Mouse (Mus musculus) embryonic fibroblast, embryonic 13.5 days (primary cell): Measurements from ENCODE around the gene Sgip1. TPM values are rescaled to one million over a fixed set of nuclear protein-coding genes. Genes with fewer than 3 reads are reported as not detected.
A peak's percentile ranks its signal among the peaks of the same experiment; 100 is the strongest.

ENCODE experiments used
- H3K27ac ChIP-seq: 2 replicates; pipeline ENCODE4 v1.5.1; 2012; ENCODE audit warnings: low read length, control low read depth, inconsistent platforms; ENCODE audit not compliant: insufficient read depth
- H3K4me1 ChIP-seq: 2 replicates; pipeline ENCODE4 v1.6.1; 2011; ENCODE audit warnings: low read length; ENCODE audit not compliant: control insufficient read depth, insufficient read depth
- H3K4me3 ChIP-seq: 2 replicates; pipeline ENCODE4 v1.5.1; 2011; ENCODE audit warnings: mild to moderate bottlenecking, control low read depth, low read length; ENCODE audit not compliant: insufficient read depth
- CTCF ChIP-seq: IDR thresholded peaks from 2 replicates; pipeline ENCODE4 v1.5.1; 2011; ENCODE audit warnings: mild to moderate bottlenecking, control low read depth, low read length, moderate library complexity, borderline replicate concordance; ENCODE audit not compliant: insufficient read depth
- POLR2A ChIP-seq: IDR thresholded peaks from 2 replicates; pipeline ENCODE4 v1.6.1; 2011; ENCODE audit warnings: low read depth, mild to moderate bottlenecking, control low read depth, low read length, moderate library complexity
- polyA plus RNA-seq: library from polyadenylated mRNA; stranded (reverse); fragments of >200 nt; gene quantifications from 2 replicates; pipeline ENCODE4 v1.2.4, GENCODE M21; 2011; ENCODE audit warnings: low read depth; ENCODE audit not compliant: missing spikeins, insufficient read length

Gene Sgip1
- polyA plus RNA-seq, 1 experiment, result 2.6 TPM

DNA sequence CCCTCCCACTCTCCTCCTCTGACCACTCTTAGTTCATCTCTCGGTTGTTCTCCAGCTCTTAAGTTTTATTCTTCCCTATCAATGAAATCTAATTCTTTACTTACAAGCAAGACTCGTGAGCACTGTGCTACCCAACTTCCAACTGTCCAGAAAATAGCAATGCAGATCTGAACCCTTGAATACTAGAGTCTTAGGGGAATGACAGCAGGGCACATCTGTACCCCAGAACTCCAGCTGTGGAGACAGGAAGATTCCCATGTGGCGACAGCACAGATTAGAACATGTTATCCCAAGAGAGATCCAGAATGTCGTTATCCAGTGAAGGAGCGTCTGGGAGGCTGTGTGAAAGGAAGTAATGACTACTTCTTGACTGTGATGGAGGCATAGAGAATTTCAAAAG is 265.2 kb downstream of the Sgip1 start:
- Histone ChIP-seq H3K27ac (peak overlapping the region; percentile 87), H3K4me1 (peaks cover 12% of the 10 kb centered on the region), H3K4me3 (no peak overlapping the region)
- TF ChIP-seq POLR2A (no peak), CTCF (no peak)

GRCm38 (mm10) chr4:103006943-103007418 is 265.9 kb downstream of the Sgip1 start:
- Histone ChIP-seq H3K4me1 (peaks cover 12% of the 10 kb centered on the region), H3K4me3 (no peak overlapping the region), H3K27ac (no peak overlapping the region; the same call in 1 of the 2 replicates)
- no peak for TF ChIP-seq POLR2A
- TF ChIP-seq CTCF, result no peak

DNA sequence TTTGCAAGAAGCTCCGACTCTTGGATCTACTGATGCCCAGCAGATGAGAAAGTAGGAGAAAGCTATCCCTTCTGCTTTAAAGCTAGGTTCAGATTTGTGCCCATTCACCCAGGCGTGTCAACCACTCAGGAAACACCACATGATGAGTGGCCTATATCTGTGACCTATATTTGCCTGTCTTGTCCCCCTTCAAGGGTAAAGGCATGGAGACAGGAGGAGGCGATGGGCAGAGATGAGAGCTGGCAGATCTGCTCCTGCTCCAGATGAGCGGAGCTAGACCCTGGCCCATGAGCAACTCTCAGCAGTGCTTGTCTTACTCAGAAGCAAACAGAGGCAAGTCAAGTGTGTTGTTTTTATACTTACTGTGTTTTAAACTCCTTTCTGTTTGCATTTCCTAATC is 269.6 kb downstream of the Sgip1 start:
- H3K4me1 ChIP-seq, result peaks cover 9% of the 10 kb centered on the region
- TF ChIP-seq CTCF (no peak), POLR2A (no peak)
- H3K4me3 ChIP-seq, result no peak overlapping the region
- no peak overlapping the region for H3K27ac ChIP-seq

GRCm38 (mm10) chr4:103011823-103012222 is 270.7 kb downstream of the Sgip1 start:
- TF ChIP-seq CTCF (no peak), POLR2A (no peak)
- Histone ChIP-seq H3K4me3 (no peak overlapping the region), H3K27ac (no peak overlapping the region), H3K4me1 (no peaks in the 10 kb centered on the region)

DNA sequence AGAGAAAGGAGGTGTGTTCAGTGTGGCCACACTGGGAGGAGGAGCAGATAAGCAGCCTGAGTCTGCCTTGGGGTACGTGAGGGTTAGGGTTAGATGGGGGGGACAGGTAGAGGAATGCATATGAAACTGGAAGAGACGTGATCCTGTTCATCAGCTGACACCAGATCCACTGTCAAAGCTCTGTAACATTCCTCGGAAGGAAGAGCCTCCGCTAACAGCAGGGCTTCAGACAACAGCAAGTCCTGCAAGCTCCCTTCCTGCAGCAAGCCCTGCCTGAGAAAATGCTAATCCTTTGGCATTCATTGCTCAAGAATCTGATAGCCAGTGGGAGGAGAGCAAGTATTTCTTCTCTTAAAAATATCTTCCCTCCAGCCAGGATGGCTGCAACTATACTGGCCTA is 272.4 kb downstream of the Sgip1 start:
- Histone ChIP-seq H3K27ac (no peak overlapping the region), H3K4me1 (no peaks in the 10 kb centered on the region), H3K4me3 (no peak overlapping the region)
- TF ChIP-seq POLR2A, result no peak
- TF ChIP-seq CTCF, result no peak

Other genes with a start within 250 kb of the Sgip1 start
- gene Tctex1d1, start 237.3 kb downstream of the Sgip1 start, polyA plus RNA-seq, result not detected in 2 replicates